ENCODE assay signal across 9 mouse cellular contexts in the genomic region with DNA sequence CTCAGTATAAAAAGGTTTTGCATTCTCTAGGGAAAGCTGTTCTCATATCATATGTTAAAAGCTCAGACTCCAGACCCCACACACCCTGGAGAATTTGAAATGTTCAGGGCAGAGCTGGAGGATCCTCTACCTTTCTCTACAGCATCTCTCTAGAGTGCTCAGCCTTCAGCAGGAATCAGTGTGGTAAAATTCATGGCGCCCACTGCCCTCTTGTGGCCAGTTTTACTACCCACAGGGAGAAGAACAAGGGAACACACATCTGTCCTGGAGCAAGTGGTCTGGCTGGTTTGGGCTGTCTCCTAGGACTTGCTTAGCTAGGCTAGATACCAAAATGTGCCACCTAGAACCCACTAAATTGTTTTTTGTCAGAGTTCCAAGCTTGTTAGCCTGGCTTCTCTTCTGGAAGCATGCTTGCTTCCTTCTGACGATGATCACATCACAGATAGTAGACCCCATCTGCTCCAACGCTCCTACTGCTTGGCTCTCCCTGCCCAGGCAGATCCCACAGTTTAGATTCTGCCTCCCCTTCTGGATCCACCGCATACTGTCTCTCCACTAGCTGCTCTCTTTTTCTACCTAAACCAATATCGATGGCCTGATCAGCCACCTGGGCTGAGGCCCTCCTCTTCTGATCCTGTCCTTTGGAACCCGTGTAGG. TPM values are rescaled to one million over a fixed set of nuclear protein-coding genes. Genes with fewer than 3 reads are reported as not detected.
DNase-seq lines count a peak whose midpoint lies in the region; ATAC-seq and TF ChIP-seq lines count a peak whose summit lies in the region.
"Had no signal": no experiment of that assay in that cellular context is flagged by ENCODE, and none has a peak within 500 bp of the region (broad histone marks: within the 10 kb centered on the region; RNA-seq: fewer than 3 reads in every experiment).

No protein-coding gene starts in this region.

- in situ Hi-C loops in ES-E14 (cut with MboI; ENCODE audit: low sequenced_read_pairs in 2 of 2, unreplicated experiment in 2 of 2), result loop anchor here in 1 of 2 experiments (5.0 kb wide), 1 partner anchor 473 kb away; no protein-coding TSS in a partner anchor

- H3K27ac ChIP-seq in ES-E14 (ENCODE audit: insufficient read depth, low read depth, low read length, poor library complexity, severe bottlenecking), result no peak overlapping the region
- no peak overlapping the region for H3K27ac ChIP-seq in forebrain, embryonic 14.5 days (ENCODE audit: low read depth, low read length)
- H3K27ac ChIP-seq in thymus, adult 2 months (ENCODE audit: control insufficient read depth, insufficient read depth, low read length), result no peak overlapping the region
- H3K27ac ChIP-seq: liver, embryonic 15.5 days had no signal

- H3K4me2 ChIP-seq in forebrain, embryonic 14.5 days (ENCODE audit: low read length), result no peak overlapping the region
- H3K4me2 ChIP-seq: liver, embryonic 15.5 days had no signal

- peak; percentile 77 for DNase-seq in ES-E14 (ENCODE audit: low read depth, low spot score)
- peak; percentile 87 for DNase-seq in forebrain, embryonic 14.5 days (ENCODE audit: low spot score)
- DNase-seq in heart, postnatal 36 days, result peak; percentile 73 to 78
- peak; percentile 81 for DNase-seq in layer of hippocampus, adult 11-12 months (ENCODE audit: low spot score)
- peak; percentile 80 to 85 for DNase-seq in lung, adult 18-20 months
- peak; percentile 73 for DNase-seq in thymus, adult 2 months

- no peak for TF ChIP-seq POLR2A in thymus, adult 2 months (IDR thresholded peaks at IDR 0.05; ENCODE audit: control insufficient read depth, extremely low read depth, insufficient read depth, low read length, poor library complexity)

- H3K9me3 ChIP-seq in ES-E14 (ENCODE audit: control insufficient read depth, insufficient read depth, low read depth, low read length), result no peaks in the 10 kb centered on the region
- H3K9me3 ChIP-seq in forebrain, embryonic 14.5 days (replicated peaks; ENCODE audit: control insufficient read depth, low read length), result no peaks in the 10 kb centered on the region
- H3K9me3 ChIP-seq: liver, embryonic 15.5 days had no signal

- no peaks in the 10 kb centered on the region for H3K36me3 ChIP-seq in ES-E14 (ENCODE audit: control insufficient read depth, insufficient read depth, low read length, poor library complexity, severe bottlenecking)
- no peaks in the 10 kb centered on the region for H3K36me3 ChIP-seq in forebrain, embryonic 14.5 days (ENCODE audit: control insufficient read depth, insufficient read depth, low read length)
- H3K36me3 ChIP-seq in thymus, adult 2 months (ENCODE audit: control insufficient read depth, insufficient read depth, low read length), result no peaks in the 10 kb centered on the region
- H3K36me3 ChIP-seq: liver, embryonic 15.5 days had no signal

- H3K4me3 ChIP-seq in ES-E14 (ENCODE audit: insufficient read depth in 1 of 2, low read depth in 1 of 2, low read length in 2 of 2, poor library complexity in 1 of 2, severe bottlenecking in 1 of 2), result no peak overlapping the region
- no peak overlapping the region for H3K4me3 ChIP-seq in forebrain, embryonic 14.5 days (ENCODE audit: low read depth, low read length)
- no peak overlapping the region for H3K4me3 ChIP-seq in thymus, adult 2 months (ENCODE audit: control insufficient read depth, insufficient read depth, low read length)
- H3K4me3 ChIP-seq: liver, embryonic 15.5 days had no signal

- intact Hi-C loops in heart, postnatal 36 days (cut with DNase I), result loop anchor here (1.0 kb wide), 1 partner anchor 469 kb away; no protein-coding TSS in a partner anchor

- H3K27me3 ChIP-seq in forebrain, embryonic 14.5 days (replicated peaks; ENCODE audit: control insufficient read depth, insufficient read depth, low read length), result no peaks in the 10 kb centered on the region
- H3K27me3 ChIP-seq in thymus, adult 2 months (ENCODE audit: control insufficient read depth, insufficient read depth, low read length), result no peaks in the 10 kb centered on the region
- H3K27me3 ChIP-seq: liver, embryonic 15.5 days had no signal

- no peak for TF ChIP-seq CTCF in thymus, adult 2 months (IDR thresholded peaks at IDR 0.05; ENCODE audit: borderline replicate concordance, control insufficient read depth, extremely low read depth, insufficient read depth, low read length, poor library complexity)

- H3K9ac ChIP-seq in ES-E14 (ENCODE audit: insufficient read depth, low read depth, low read length, poor library complexity, severe bottlenecking), result no peak overlapping the region
- no peak overlapping the region for H3K9ac ChIP-seq in forebrain, embryonic 14.5 days (ENCODE audit: low read length)
- H3K9ac ChIP-seq: liver, embryonic 15.5 days had no signal

- 66% methylated on average over 6 of the region's 6 CpGs for WGBS in forebrain, embryonic 14.5 days
- 77% methylated on average over 6 of the region's 6 CpGs for WGBS in thymus, adult 2 months

- ATAC-seq in cerebellum, adult (ENCODE audit: insufficient number of reproducible peaks, low FRiP score, low TSS enrichment), result peak; percentile 88
- peak; percentile 93 for ATAC-seq in forebrain, embryonic 14.5 days
- peak; percentile 62; the same call in 1 of the 2 replicates for ATAC-seq in neutrophil, adult 5-6 weeks (ENCODE audit: extremely low read depth, insufficient number of reproducible peaks, low FRiP score, poor library complexity, severe bottlenecking)

- no peaks in the 10 kb centered on the region for H3K4me1 ChIP-seq in ES-E14 (ENCODE audit: control insufficient read depth in 2 of 2, insufficient read depth in 2 of 2, low read length in 2 of 2, poor library complexity in 1 of 2)
- no peaks in the 10 kb centered on the region for H3K4me1 ChIP-seq in forebrain, embryonic 14.5 days (ENCODE audit: control insufficient read depth, insufficient read depth, low read length)
- no peaks in the 10 kb centered on the region for H3K4me1 ChIP-seq in thymus, adult 2 months (replicated peaks; ENCODE audit: control insufficient read depth, insufficient read depth, low read length)
- H3K4me1 ChIP-seq: liver, embryonic 15.5 days had no signal

TF ChIP-seq in ES-E14, 5 proteins besides CTCF, POLR2A, EP300 and RAD21:
- TF ChIP-seq ZNF384 (IDR thresholded peaks at IDR 0.05; ENCODE audit: low read depth, low read length), result no peak
- TF ChIP-seq MAFK (IDR thresholded peaks at IDR 0.05; ENCODE audit: insufficient read depth, low read depth, low read length), result no peak
- TF ChIP-seq HCFC1 (IDR thresholded peaks at IDR 0.05; ENCODE audit: borderline replicate concordance, insufficient read depth, low read length), result no peak
- TF ChIP-seq CHD2 (IDR thresholded peaks at IDR 0.05; ENCODE audit: low read depth, low read length), result no peak
- peak; percentile 99 for TF ChIP-seq ZC3H11A (IDR thresholded peaks at IDR 0.05; ENCODE audit: borderline replicate concordance, low read depth, low read length)
TF ChIP-seq in ES-E14: peak in this region for 1.

RNA-seq across cellular contexts. Expression of a gene that starts 31.3 kb away (rescaled TPM):
- 6.3 and 11.3 TPM in 2 replicates for total RNA-seq in ES-E14 (2012; rRNA removed)
- polyA plus RNA-seq in forebrain, embryonic 14.5 days (2014; fragmentation: Nextera tagmentation; extraction: Ambion mirVana), result 5.9 and 6.4 TPM in 2 replicates
- 10 to 100 TPM; 10.2 to 11.2 TPM for total RNA-seq in heart, postnatal 36 days (2021)
- total RNA-seq in neutrophil, adult 5-6 weeks (2017), result 2.3 and 6.2 TPM in 2 replicates
- polyA plus RNA-seq in thymus, adult 2 months (2012; rRNA removed), result 0.71 and 0.97 TPM in 2 replicates
